Mouse (Mus musculus) testis, adult 2 months (tissue): ENCODE measurements around the gene Gbx1. TPM values are rescaled to one million over a fixed set of nuclear protein-coding genes. Genes with fewer than 3 reads are reported as not detected.

Experiments
- H3K27ac ChIP-seq: fragments of 200-500 bp; 2 replicates; pipeline ENCODE4 v1.5.1; 2012; ENCODE audit warnings: low read depth, low read length; ENCODE audit not compliant: control insufficient read depth, insufficient read depth
- H3K27me3 ChIP-seq: fragments of 200-500 bp; 2 replicates; pipeline ENCODE4 v1.6.1; 2012; ENCODE audit warnings: mild to moderate bottlenecking, low read length, moderate library complexity; ENCODE audit not compliant: control insufficient read depth, insufficient read depth
- H3K36me3 ChIP-seq: fragments of 200-500 bp; 2 replicates; pipeline ENCODE4 v1.6.1; 2012; ENCODE audit warnings: mild to moderate bottlenecking, low read length; ENCODE audit not compliant: control insufficient read depth, insufficient read depth
- H3K4me1 ChIP-seq: fragments of 200-500 bp; 2 replicates; pipeline ENCODE4 v1.6.1; 2012; ENCODE audit warnings: low read length; ENCODE audit not compliant: control insufficient read depth, insufficient read depth
- H3K4me3 ChIP-seq: fragments of 200-500 bp; 2 replicates; pipeline ENCODE4 v1.5.1; 2012; ENCODE audit warnings: low read depth, mild to moderate bottlenecking, low read length, moderate library complexity, mixed read lengths; ENCODE audit not compliant: control insufficient read depth
- CTCF ChIP-seq: fragments of 200-500 bp; IDR thresholded peaks from 2 replicates; pipeline ENCODE4 v1.5.1; 2012; ENCODE audit warnings: low read depth, mild to moderate bottlenecking, inconsistent platforms, low read length, moderate library complexity; ENCODE audit not compliant: control insufficient read depth, insufficient read depth, insufficient replicate concordance
- POLR2A ChIP-seq: fragments of 200-500 bp; IDR thresholded peaks from 2 replicates; pipeline ENCODE4 v1.6.1; 2012; ENCODE audit warnings: low read depth, mild to moderate bottlenecking, inconsistent platforms, low read length, moderate library complexity; ENCODE audit not compliant: control insufficient read depth
- polyA plus RNA-seq: library from polyadenylated mRNA; depleted of rRNA; stranded (reverse); fragments of >200 nt; gene quantifications from 2 replicates; pipeline ENCODE4 v1.2.3, GENCODE M21; 2012

The Gbx1 gene
- polyA plus RNA-seq, 1 experiment = 0.11 TPM

DNA sequence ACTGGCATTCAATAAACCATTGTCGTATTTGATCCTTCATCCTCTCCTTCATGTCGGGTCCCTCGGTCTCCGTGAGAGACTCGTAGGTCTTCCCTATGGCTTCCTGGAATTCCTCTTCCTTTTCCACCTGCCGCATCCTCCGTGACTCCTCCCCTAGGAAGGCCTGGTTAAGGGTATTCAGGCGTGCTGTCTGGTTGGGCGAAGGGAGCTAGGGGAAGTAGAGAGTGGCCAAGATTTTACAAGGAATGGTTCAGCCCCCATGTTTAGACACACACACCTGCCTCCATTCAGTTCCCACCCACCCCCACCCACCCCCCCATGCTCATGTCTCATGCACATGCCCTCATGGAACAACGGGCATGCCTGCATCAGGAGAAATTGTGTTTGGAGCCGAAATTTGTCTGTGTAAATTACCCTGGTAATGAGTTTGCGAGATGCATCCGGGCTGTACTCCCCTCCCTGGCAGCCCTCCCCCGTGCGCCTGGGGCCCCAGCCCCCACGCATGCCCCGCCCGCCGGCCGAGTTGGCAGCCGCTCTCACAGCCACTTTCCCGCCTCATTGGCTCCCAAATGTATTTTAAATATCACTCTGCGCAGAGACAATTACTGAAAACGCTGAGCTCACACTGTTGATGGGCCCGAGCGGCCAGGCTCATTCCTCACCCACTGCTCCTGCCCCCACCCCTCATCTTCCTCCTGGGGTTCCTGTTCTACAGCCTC is 23.8 kb upstream of the Gbx1 start:
- H3K27ac ChIP-seq = no peak overlapping the region
- no peak overlapping the region for H3K4me3 ChIP-seq
- no peaks in the 10 kb centered on the region for H3K27me3 ChIP-seq
- TF ChIP-seq CTCF = no peak
- no peak for TF ChIP-seq POLR2A
- H3K4me1 ChIP-seq = peaks cover 6% of the 10 kb centered on the region
- H3K36me3 ChIP-seq = no peaks in the 10 kb centered on the region

DNA sequence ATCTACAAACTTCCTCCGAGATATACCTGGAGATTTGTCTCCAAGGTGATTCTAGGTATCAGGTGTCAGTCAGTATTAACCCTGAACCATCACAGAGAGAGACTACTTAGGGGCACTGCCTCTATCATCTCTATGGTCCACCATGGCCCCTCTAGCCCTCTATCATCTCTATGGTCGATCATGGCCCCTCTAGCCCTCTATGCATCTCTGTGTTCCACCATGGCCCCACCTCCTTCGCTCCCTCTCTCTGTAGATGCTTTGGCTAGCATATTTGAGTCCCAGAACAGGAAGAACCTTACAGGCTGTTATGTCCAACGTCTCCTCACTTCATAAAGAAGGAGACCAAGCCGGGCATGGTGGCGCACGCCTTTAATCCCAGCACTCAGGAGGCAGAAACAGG is 15.6 kb upstream of the Gbx1 start:
- H3K4me1 ChIP-seq = peaks cover 2% of the 10 kb centered on the region; the same call in 1 of the 2 replicates
- H3K27ac ChIP-seq = no peak overlapping the region
- TF ChIP-seq POLR2A (no peak), CTCF (no peak)
- no peak overlapping the region for H3K4me3 ChIP-seq
- no peaks in the 10 kb centered on the region for H3K36me3 ChIP-seq
- H3K27me3 ChIP-seq = no peaks in the 10 kb centered on the region

DNA sequence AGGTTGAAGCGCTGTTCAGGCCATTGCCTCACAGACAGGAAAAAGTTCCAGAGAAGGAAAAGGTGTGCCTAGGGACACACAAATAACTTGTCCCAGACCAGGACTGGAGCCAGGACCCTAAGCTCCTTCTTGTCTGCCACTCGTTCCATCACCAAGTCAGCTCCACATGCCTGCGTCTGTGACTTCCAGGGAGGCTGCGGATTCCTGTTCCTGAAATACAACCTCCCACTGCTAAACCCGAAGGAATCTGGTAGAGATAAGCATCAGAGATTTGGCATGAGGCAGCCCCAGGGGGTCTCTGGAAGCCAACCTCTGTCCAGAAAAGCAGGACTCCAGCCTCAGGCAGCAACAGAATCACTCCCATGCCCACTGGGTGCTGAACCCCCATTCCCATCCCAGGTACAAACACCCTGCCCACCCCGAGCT is 14.2 kb upstream of the Gbx1 start:
- H3K36me3 ChIP-seq = no peaks in the 10 kb centered on the region
- no peak overlapping the region for H3K4me3 ChIP-seq
- no peaks in the 10 kb centered on the region for H3K27me3 ChIP-seq
- TF ChIP-seq CTCF (no peak), POLR2A (no peak)
- no peak overlapping the region for H3K27ac ChIP-seq
- H3K4me1 ChIP-seq = peaks cover 2% of the 10 kb centered on the region; the same call in 1 of the 2 replicates

DNA sequence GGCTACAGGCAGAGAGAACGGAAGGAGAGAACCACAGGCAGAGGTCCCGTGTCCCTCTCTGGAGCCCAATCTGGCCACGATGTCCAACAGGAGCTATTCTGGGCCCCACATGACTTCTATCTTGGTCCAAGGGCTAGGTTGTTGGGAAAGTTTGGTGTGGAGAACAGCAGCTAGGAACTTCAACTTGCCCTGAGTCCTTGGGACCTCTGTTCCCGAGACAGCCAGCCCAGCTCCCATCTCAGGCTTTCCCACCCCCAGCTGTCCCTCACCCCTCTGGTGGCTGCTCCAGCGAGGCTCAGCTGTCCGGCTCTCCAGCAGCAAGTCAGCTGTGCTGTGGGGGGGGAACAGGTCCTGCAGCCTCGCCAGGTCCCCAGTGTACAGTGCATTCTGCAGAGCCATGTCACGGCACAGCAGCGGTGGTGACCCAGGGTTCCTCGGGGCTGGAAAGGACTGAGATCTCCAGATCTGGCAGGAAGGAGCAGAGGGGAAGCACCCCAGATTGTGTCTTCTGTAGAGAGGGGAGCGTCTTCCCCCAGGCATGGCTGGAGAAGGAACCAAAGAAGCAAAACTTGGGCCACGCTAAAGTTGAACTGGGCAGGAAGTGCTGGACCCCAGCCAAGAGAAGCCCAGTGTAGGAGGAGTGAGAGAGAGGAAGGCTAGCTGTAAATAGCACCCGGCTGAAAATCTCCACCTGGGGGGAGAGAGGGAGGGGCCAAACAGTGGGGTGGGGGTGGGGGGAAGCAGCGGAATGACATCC is 13.6 kb upstream of the Gbx1 start, which contains the start of gene Asb10:
Asb10 (minus strand) TSS at position 592 of the 757 bp plus-strand sequence.
- Histone ChIP-seq H3K27me3 (no peaks in the 10 kb centered on the region), H3K4me1 (peaks cover 2% of the 10 kb centered on the region; the same call in 1 of the 2 replicates), H3K4me3 (no peak within 1 kb of the TSS), H3K36me3 (no peaks in the 10 kb centered on the region), H3K27ac (no peak within 1 kb of the TSS)
- no peak for TF ChIP-seq CTCF
- TF ChIP-seq POLR2A = no peak

DNA sequence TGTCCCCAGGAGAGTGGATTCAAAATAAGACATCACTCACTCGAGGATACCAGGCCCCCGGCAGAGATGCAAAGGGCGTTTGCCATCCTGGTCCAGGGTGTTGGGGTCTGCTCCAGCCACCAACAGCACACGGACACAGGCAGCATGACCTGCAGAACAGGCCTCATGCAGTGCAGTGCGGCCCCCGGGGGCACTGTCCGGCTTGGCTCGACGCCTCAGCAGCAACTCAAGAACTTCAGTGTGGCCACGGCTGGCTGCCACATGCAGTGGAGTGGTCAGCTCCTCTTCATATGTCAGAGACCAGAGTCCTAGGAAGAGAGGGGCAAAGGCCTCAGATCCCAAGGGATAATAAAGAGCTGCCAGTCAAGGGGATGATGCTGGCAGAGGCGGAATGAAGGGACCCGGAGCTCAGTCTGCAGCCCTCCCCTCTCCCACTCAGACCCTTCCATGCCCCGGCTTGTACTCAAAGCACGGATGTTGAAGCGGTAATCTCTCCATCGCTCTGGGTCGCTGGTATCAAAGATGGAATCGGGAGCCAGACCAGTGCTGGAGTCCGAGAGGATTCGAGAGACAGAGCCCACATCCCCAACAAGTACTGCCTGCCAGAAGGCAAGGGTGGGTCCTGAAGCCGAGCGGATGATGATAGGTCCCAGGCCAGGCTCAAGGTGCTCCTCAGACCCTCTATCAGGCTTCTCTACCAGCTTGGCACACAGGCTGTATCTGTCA is 12.7 kb upstream of the Gbx1 start:
- H3K36me3 ChIP-seq = no peaks in the 10 kb centered on the region
- H3K4me1 ChIP-seq = peaks cover 2% of the 10 kb centered on the region; the same call in 1 of the 2 replicates
- H3K27ac ChIP-seq = no peak overlapping the region
- no peaks in the 10 kb centered on the region for H3K27me3 ChIP-seq
- no peak overlapping the region for H3K4me3 ChIP-seq
- TF ChIP-seq CTCF = no peak
- TF ChIP-seq POLR2A = no peak

DNA sequence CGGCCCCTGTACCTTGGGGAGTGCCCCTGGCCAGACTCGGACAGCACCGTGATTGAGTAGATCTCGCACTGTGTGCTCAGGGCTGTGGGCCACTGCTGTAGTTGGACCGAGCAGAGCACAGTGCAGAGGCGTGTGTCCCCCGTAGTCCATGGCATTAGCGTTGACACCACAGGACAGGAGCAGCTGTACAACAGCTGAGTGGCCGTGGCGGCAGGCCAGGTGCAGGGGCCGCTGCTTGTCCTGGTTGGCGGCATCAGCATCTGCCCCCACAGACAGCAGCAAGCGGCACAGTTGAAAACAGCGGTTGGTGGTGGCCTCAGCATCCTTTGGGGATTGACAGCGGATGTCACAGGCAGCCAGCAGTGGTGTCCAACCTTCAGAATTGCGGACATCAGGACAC is 10.6 kb upstream of the Gbx1 start:
- H3K27me3 ChIP-seq = no peaks in the 10 kb centered on the region

DNA sequence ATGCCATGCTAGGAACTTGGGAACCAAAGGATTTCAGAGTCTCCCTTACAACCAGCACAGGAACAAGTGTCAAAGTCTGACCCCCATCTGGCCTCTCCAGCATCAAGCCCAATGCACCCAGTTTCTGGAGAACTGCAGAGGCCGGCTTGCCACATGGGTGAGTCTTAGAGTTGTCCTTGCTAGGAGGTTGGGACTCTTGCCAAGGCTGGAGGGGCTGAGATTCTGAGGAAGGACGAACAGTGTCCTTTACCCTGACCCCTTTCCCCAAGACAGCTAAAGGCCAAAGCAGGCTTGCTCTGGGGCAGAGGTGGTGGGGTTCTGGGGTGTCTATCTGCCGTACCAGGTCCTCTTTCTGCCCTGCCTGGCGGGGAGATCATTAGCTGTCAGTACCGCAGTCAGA is 9.5 kb upstream of the Gbx1 start:
- TF ChIP-seq CTCF (no peak), POLR2A (no peak)
- Histone ChIP-seq H3K36me3 (no peaks in the 10 kb centered on the region), H3K4me1 (peaks cover 2% of the 10 kb centered on the region; the same call in 1 of the 2 replicates), H3K27me3 (no peaks in the 10 kb centered on the region), H3K27ac (no peak overlapping the region), H3K4me3 (no peak overlapping the region)

More for the DNA sequence above, 10.6 kb upstream of the Gbx1 start:
- TF ChIP-seq CTCF (no peak), POLR2A (no peak)
- Histone ChIP-seq H3K27ac (no peak overlapping the region), H3K4me1 (peaks cover 2% of the 10 kb centered on the region; the same call in 1 of the 2 replicates), H3K36me3 (no peaks in the 10 kb centered on the region), H3K4me3 (no peak overlapping the region)
